Mouse (Mus musculus): ENCODE data around the gene Vps37b. TPM values are rescaled to one million over a fixed set of nuclear protein-coding genes. Genes with fewer than 3 reads are reported as not detected.

The Vps37b gene
- polyA plus RNA-seq, 1 experiment from 2014 or later, result 31.3 TPM

DNA sequence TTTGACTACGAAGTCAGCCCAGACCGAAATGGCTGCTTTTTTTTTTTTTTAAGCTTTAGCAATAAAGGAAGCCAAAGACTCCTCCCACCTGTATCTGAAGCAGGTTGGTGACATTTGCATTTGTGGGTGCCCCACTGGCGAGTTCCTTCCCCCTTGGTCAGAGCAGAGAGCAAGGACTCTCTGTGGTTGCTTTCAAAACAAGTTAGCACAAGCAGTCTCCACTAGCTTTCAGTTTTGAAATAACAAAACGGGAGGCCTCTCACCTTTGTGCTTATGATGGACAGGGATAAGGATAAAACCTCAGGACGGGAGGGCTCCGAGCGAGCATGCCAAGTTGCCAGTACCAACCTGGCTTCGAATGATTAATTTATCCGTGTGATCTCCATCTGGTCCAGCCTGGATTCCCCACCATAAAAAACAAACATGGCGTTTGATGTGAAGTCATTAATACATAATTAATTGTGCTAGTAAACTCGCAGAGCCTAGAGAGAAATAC, 57.4 kb downstream of the Vps37b start:
- Histone ChIP-seq H3K9ac (replicated peaks; ENCODE audit: low read length) (no peak overlapping the region), H3K4me1 (ENCODE audit: control insufficient read depth, insufficient read depth, low read length) (peaks cover 3% of the 10 kb centered on the region), H3K4me2 (ENCODE audit: low read depth, low read length) (peak overlapping the region; percentile 96), H3K4me3 (ENCODE audit: low read depth, low read length) (peak overlapping the region; percentile 71), H3K27ac (replicated peaks; ENCODE audit: low read depth, low read length) (no peak overlapping the region), H3K9me3 (replicated peaks; ENCODE audit: control insufficient read depth, low read length) (no peaks in the 10 kb centered on the region), H3K27me3 (ENCODE audit: control insufficient read depth, insufficient read depth, low read length) (peaks cover 4% of the 10 kb centered on the region), H3K36me3 (replicated peaks; ENCODE audit: control insufficient read depth, insufficient read depth, low read depth, low read length) (no peaks in the 10 kb centered on the region)
- DNase-seq (ENCODE audit: low spot score) (no peak), ATAC-seq (replicated peaks; ENCODE audit: insufficient number of reproducible peaks, low FRiP score, low TSS enrichment, low read depth) (no peak)
- WGBS, result 44% methylated on average over 11 of the region's 11 CpGs

GRCm38 (mm10) chr5:123974179-123974485, 57.9 kb downstream of the Vps37b start:
- Histone ChIP-seq H3K36me3 (replicated peaks; ENCODE audit: control insufficient read depth, insufficient read depth, low read depth, low read length) (no peaks in the 10 kb centered on the region), H3K4me3 (ENCODE audit: low read depth, low read length) (peak overlapping the region; percentile 71), H3K27me3 (ENCODE audit: control insufficient read depth, insufficient read depth, low read length) (peaks cover 4% of the 10 kb centered on the region), H3K4me2 (ENCODE audit: low read depth, low read length) (peak overlapping the region; percentile 96), H3K27ac (replicated peaks; ENCODE audit: low read depth, low read length) (no peak overlapping the region), H3K9ac (replicated peaks; ENCODE audit: low read length) (peak overlapping the region; percentile 69), H3K9me3 (replicated peaks; ENCODE audit: control insufficient read depth, low read length) (no peaks in the 10 kb centered on the region), H3K4me1 (ENCODE audit: control insufficient read depth, insufficient read depth, low read length) (peaks cover 3% of the 10 kb centered on the region)
- ATAC-seq (replicated peaks; ENCODE audit: insufficient number of reproducible peaks, low FRiP score, low TSS enrichment, low read depth) (no peak), DNase-seq (ENCODE audit: low spot score) (no peak)
- WGBS, result 0% methylated on average over 14 of the region's 14 CpGs

DNA sequence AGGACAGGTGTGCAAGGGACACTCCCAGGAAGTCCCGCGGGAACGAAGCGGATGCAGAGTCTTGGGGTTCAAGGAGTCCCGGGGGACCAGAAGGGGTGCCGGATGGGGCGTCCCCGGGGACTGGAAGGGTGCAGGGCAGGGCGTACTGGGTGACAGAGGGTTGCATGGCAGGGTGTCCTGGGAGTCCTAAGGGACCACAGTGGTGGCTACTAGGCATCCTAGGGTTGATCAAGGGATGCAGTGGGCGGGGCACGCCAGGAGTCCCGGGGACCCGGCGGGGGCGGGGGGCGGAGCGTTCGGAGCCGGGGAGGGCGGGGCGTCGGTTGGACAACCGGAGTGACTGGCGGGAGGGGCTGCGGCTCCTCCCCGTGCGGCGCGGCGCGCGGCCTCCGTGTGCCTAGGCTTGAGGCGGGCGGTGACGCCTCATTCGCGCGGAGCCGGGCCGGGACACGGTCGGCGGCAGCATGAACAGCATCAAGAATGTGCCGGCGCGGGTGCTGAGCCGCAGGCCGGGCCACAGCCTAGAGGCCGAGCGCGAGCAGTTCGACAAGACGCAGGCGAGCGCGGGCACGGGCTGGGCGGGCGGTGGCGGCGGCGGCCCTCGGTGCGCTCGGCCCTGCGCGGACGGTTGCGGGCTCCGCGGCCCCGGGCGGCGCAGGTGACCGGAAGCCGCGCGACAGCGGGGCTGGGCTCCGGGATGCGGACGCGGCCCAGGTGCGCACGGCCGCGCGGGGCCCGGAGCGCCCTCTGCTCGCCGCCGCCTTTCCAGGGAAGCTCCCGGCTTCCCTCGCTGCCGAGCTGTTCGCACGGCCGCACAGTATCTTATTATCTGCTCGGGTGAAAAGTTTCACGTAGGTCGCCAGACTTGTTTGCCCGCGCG, 58.5 kb downstream of the Vps37b start, which contains the start of gene Hip1r:
Gene Hip1r, plus strand, starts transcription at position 330 of the 880 bp plus-strand sequence.
- Histone ChIP-seq H3K4me1 (ENCODE audit: control insufficient read depth, insufficient read depth, low read length) (peaks cover 3% of the 10 kb centered on the region), H3K36me3 (replicated peaks; ENCODE audit: control insufficient read depth, insufficient read depth, low read depth, low read length) (no peaks in the 10 kb centered on the region), H3K9me3 (replicated peaks; ENCODE audit: control insufficient read depth, low read length) (no peaks in the 10 kb centered on the region), H3K4me3 (ENCODE audit: low read depth, low read length) (peak within 1 kb of the TSS; percentile 71), H3K27ac (replicated peaks; ENCODE audit: low read depth, low read length) (no peak within 1 kb of the TSS), H3K27me3 (ENCODE audit: control insufficient read depth, insufficient read depth, low read length) (peaks cover 4% of the 10 kb centered on the region), H3K4me2 (ENCODE audit: low read depth, low read length) (peak within 1 kb of the TSS; percentile 96), H3K9ac (replicated peaks; ENCODE audit: low read length) (peak within 1 kb of the TSS; percentile 69)
- WGBS, result under 1% methylated on average over 102 of the region's 106 CpGs
- ATAC-seq (replicated peaks; ENCODE audit: insufficient number of reproducible peaks, low FRiP score, low TSS enrichment, low read depth) (peak; percentile 73), DNase-seq (ENCODE audit: low spot score) (peak; percentile 70)

DNA sequence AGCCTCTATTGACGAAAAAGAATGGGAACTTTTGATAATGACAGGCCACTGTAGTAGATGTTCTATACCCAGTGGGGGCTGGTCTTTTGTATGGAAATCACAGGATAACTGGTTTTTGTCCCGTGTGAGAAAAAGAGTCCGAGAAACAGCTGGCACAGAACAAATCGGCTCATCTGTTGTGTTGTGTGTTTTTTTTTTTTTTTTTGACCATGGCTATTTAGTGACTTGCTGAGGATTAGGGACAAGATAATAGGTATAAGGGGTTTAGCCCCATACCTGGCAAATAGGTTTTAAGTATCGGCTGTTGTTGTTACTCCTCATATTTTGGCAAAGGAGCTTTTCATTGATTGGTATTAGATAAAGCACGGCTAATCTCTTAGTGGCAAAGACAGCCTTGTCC, 59.6 kb downstream of the Vps37b start:
- peaks cover 3% of the 10 kb centered on the region for H3K4me1 ChIP-seq (ENCODE audit: control insufficient read depth, insufficient read depth, low read length)
- H3K4me2 ChIP-seq (ENCODE audit: low read depth, low read length), result no peak overlapping the region
- no peak overlapping the region for H3K27ac ChIP-seq (replicated peaks; ENCODE audit: low read depth, low read length)
- no peaks in the 10 kb centered on the region for H3K9me3 ChIP-seq (replicated peaks; ENCODE audit: control insufficient read depth, low read length)
- WGBS, result 74% methylated on average over 6 of the region's 6 CpGs
- no peaks in the 10 kb centered on the region for H3K36me3 ChIP-seq (replicated peaks; ENCODE audit: control insufficient read depth, insufficient read depth, low read depth, low read length)
- H3K4me3 ChIP-seq (ENCODE audit: low read depth, low read length), result no peak overlapping the region
- ATAC-seq (replicated peaks; ENCODE audit: insufficient number of reproducible peaks, low FRiP score, low TSS enrichment, low read depth) (no peak), DNase-seq (ENCODE audit: low spot score) (no peak)
- peaks cover 4% of the 10 kb centered on the region for H3K27me3 ChIP-seq (ENCODE audit: control insufficient read depth, insufficient read depth, low read length)
- no peak overlapping the region for H3K9ac ChIP-seq (replicated peaks; ENCODE audit: low read length)

GRCm38 (mm10) chr5:123970576-123970975, 61.5 kb downstream of the Vps37b start:
- H3K4me2 ChIP-seq (ENCODE audit: low read depth, low read length), result no peak overlapping the region
- WGBS, result 83% methylated on average over 4 of the region's 4 CpGs
- peaks cover 3% of the 10 kb centered on the region; the same call in 1 of the 2 replicates for H3K4me1 ChIP-seq (ENCODE audit: control insufficient read depth, insufficient read depth, low read length)
- no peaks in the 10 kb centered on the region for H3K36me3 ChIP-seq (replicated peaks; ENCODE audit: control insufficient read depth, insufficient read depth, low read depth, low read length)
- no peaks in the 10 kb centered on the region for H3K9me3 ChIP-seq (replicated peaks; ENCODE audit: control insufficient read depth, low read length)
- no peak overlapping the region for H3K9ac ChIP-seq (replicated peaks; ENCODE audit: low read length)
- H3K4me3 ChIP-seq (ENCODE audit: low read depth, low read length), result no peak overlapping the region
- no peak overlapping the region for H3K27ac ChIP-seq (replicated peaks; ENCODE audit: low read depth, low read length)
- DNase-seq (ENCODE audit: low spot score) (no peak), ATAC-seq (replicated peaks; ENCODE audit: insufficient number of reproducible peaks, low FRiP score, low TSS enrichment, low read depth) (no peak)
- peaks cover 4% of the 10 kb centered on the region for H3K27me3 ChIP-seq (ENCODE audit: control insufficient read depth, insufficient read depth, low read length)

DNA sequence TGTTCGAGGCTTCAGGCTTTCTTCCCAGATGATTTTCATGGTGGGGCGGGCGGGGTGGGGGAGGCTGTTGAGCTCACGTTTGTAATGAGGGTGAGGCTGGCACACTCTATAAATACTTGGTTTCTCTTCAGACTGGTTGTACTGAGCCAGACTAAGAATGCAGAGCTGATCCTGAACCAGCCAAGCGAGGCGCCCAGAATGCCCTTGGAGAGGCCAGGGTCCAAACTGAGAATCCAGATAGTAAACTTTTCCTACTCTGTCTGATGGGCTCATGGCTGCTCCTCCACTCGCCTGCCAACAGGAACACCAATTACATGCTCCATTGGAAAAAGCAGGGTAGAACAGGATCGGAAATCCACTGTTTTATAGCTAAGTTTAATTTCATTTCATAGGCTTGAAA, 62.9 kb downstream of the Vps37b start:
- 72% methylated on average over 8 of the region's 8 CpGs for WGBS
- Histone ChIP-seq H3K4me2 (ENCODE audit: low read depth, low read length) (no peak overlapping the region), H3K4me3 (ENCODE audit: low read depth, low read length) (no peak overlapping the region), H3K9me3 (replicated peaks; ENCODE audit: control insufficient read depth, low read length) (no peaks in the 10 kb centered on the region), H3K9ac (replicated peaks; ENCODE audit: low read length) (no peak overlapping the region), H3K27me3 (ENCODE audit: control insufficient read depth, insufficient read depth, low read length) (peaks cover 4% of the 10 kb centered on the region), H3K36me3 (replicated peaks; ENCODE audit: control insufficient read depth, insufficient read depth, low read depth, low read length) (no peaks in the 10 kb centered on the region), H3K4me1 (ENCODE audit: control insufficient read depth, insufficient read depth, low read length) (no peaks in the 10 kb centered on the region), H3K27ac (replicated peaks; ENCODE audit: low read depth, low read length) (no peak overlapping the region)
- DNase-seq (ENCODE audit: low spot score), result no peak
- ATAC-seq (replicated peaks; ENCODE audit: insufficient number of reproducible peaks, low FRiP score, low TSS enrichment, low read depth), result no peak

GRCm38 (mm10) chr5:123968468-123968867, 63.6 kb downstream of the Vps37b start:
- no peaks in the 10 kb centered on the region for H3K36me3 ChIP-seq (replicated peaks; ENCODE audit: control insufficient read depth, insufficient read depth, low read depth, low read length)
- H3K4me2 ChIP-seq (ENCODE audit: low read depth, low read length), result no peak overlapping the region
- no peaks in the 10 kb centered on the region for H3K4me1 ChIP-seq (ENCODE audit: control insufficient read depth, insufficient read depth, low read length)
- no peaks in the 10 kb centered on the region for H3K9me3 ChIP-seq (replicated peaks; ENCODE audit: control insufficient read depth, low read length)
- peaks cover 3% of the 10 kb centered on the region for H3K27me3 ChIP-seq (ENCODE audit: control insufficient read depth, insufficient read depth, low read length)
- ATAC-seq (replicated peaks; ENCODE audit: insufficient number of reproducible peaks, low FRiP score, low TSS enrichment, low read depth) (no peak), DNase-seq (ENCODE audit: low spot score) (no peak)
- WGBS, result 85% methylated on average over 5 of the region's 5 CpGs
- H3K4me3 ChIP-seq (ENCODE audit: low read depth, low read length), result no peak overlapping the region
- H3K27ac ChIP-seq (replicated peaks; ENCODE audit: low read depth, low read length), result no peak overlapping the region
- H3K9ac ChIP-seq (replicated peaks; ENCODE audit: low read length), result no peak overlapping the region

DNA sequence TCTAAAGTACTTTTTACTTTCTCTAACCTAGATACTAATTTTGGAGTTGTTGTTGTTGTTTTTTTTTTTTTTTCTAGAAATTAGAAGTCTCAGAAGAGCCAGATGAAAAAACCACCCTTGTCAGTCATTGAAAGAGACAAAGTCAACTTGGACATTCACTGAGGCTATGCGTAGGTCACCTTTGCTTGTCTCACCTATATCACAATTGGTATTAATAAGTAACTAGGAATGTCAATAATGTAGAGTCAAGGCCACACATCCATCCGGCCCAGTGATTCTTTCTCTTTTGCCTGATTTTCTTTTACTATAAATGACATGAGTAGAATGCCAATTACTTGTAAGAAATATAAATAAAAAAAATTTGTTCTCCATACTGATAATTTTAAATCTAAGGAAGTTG, 65.3 kb downstream of the Vps37b start:
- Histone ChIP-seq H3K9ac (replicated peaks; ENCODE audit: low read length) (no peak overlapping the region), H3K4me2 (ENCODE audit: low read depth, low read length) (no peak overlapping the region), H3K36me3 (replicated peaks; ENCODE audit: control insufficient read depth, insufficient read depth, low read depth, low read length) (no peaks in the 10 kb centered on the region), H3K4me1 (ENCODE audit: control insufficient read depth, insufficient read depth, low read length) (no peaks in the 10 kb centered on the region), H3K27ac (replicated peaks; ENCODE audit: low read depth, low read length) (no peak overlapping the region), H3K9me3 (replicated peaks; ENCODE audit: control insufficient read depth, low read length) (no peaks in the 10 kb centered on the region), H3K27me3 (ENCODE audit: control insufficient read depth, insufficient read depth, low read length) (no peaks in the 10 kb centered on the region), H3K4me3 (ENCODE audit: low read depth, low read length) (no peak overlapping the region)
- WGBS, result 98% methylated on average over 2 of the region's 2 CpGs
- DNase-seq (ENCODE audit: low spot score) (no peak), ATAC-seq (replicated peaks; ENCODE audit: insufficient number of reproducible peaks, low FRiP score, low TSS enrichment, low read depth) (no peak)
